Mouse (Mus musculus): Measurements from ENCODE around the gene Usp33.

GRCm38 (mm10) chr3:152350431-152350830 is 4.2 kb downstream of the Usp33 start:
- no peak for TF ChIP-seq CTCF (IDR thresholded peaks at IDR 0.05; ENCODE audit: extremely low read depth, insufficient read length, insufficient replicate concordance, low read depth, low read length)
- TF ChIP-seq POLR2A (IDR thresholded peaks at IDR 0.05; ENCODE audit: low read depth, low read length), result no peak
